Mouse (Mus musculus) intestine, embryonic 16.5 days (tissue): ENCODE data around the gene Ino80b. TPM values are rescaled to one million over a fixed set of nuclear protein-coding genes. Genes with fewer than 3 reads are reported as not detected.

Experiments
- ATAC-seq: fragments of 200-750 bp; cut with Nextera tagmentation; 2 replicates; pipeline ENCODE4 v1.8.0; 2017; ENCODE audit warnings: moderate TSS enrichment, moderate library complexity
- H3K27ac ChIP-seq: fragments of 300-500 bp; sonication (generic); 2 replicates; pipeline ENCODE4 v1.5.1; 2014; ENCODE audit warnings: mild to moderate bottlenecking, low read length
- H3K27me3 ChIP-seq: fragments of 300-500 bp; sonication (generic); replicated peaks from 2 replicates; pipeline ENCODE4 v1.6.1; 2014; ENCODE audit warnings: low read length, control low read depth, mixed read lengths; ENCODE audit not compliant: control insufficient read depth, insufficient read depth
- H3K36me3 ChIP-seq: fragments of 300-500 bp; sonication (generic); 2 replicates; pipeline ENCODE4 v1.6.1; 2014; ENCODE audit warnings: low read length, control low read depth; ENCODE audit not compliant: control insufficient read depth, insufficient read depth
- H3K4me1 ChIP-seq: fragments of 300-500 bp; sonication (generic); 2 replicates; pipeline ENCODE4 v1.6.1; 2014; ENCODE audit warnings: low read length, control low read depth, mixed read lengths; ENCODE audit not compliant: control insufficient read depth, insufficient read depth
- H3K4me2 ChIP-seq: fragments of 300-500 bp; sonication (generic); 2 replicates; pipeline ENCODE4 v1.6.1; 2014; ENCODE audit warnings: low read depth, low read length, control low read depth
- H3K4me3 ChIP-seq: fragments of 300-500 bp; sonication (generic); 2 replicates; pipeline ENCODE4 v1.5.1; 2014; ENCODE audit warnings: mild to moderate bottlenecking, low read length
- H3K9ac ChIP-seq: fragments of 300-500 bp; sonication (generic); 2 replicates; pipeline ENCODE4 v1.6.1; 2014; ENCODE audit warnings: low read depth, low read length
- H3K9me3 ChIP-seq: fragments of 300-500 bp; sonication (generic); 2 replicates; pipeline ENCODE4 v1.6.1; 2016; ENCODE audit warnings: low read length, control low read depth; ENCODE audit not compliant: control insufficient read depth
- WGBS: fragments of 180-500 bp; shearing (Covaris S2); extraction: QIAGEN DNeasy Blood & Tissue Kit; methylation state at CpG from one replicate; pipeline ENCODE4 v1.1.7; 2014; 5-methylcytosine and 5-hydroxymethylcytosine counted together
- polyA plus RNA-seq: library from polyadenylated mRNA; unstranded; fragments of >200 nt; fragmentation: Nextera tagmentation; extraction: Ambion mirVana; gene quantifications from 2 replicates; pipeline ENCODE4 v1.2.1, GENCODE M21; 2015

Gene Ino80b
- polyA plus RNA-seq, 1 experiment from 2014 or later = 8.2 TPM

DNA sequence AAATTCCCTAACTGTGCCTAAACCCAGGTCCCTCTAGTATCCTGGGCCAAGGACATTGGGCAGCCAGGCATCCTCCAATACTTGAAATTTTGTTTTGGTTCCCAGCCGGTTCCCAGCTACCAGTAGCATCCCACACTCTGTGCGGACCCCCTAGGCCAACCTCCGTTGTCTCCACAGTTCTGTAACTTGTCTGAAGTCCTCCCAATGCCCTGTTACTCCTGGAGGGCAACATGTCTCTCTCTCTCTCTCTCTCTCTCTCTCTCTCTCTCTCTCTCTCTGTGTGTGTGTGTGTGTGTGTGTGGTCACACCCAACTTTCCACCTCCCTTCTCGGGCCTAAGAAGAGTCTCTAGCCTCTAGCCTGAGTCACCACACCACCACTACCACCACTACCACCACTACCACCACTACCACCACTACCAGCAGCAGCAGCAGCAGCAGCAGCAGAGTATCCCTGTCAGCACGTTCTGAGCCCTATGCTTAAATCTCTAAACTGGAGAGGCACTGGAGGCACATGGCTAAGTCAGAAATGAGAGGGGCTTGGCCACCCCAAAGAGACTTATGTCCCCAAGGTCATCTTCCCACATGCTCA is 11.2 kb upstream of the Ino80b start:
- Histone ChIP-seq H3K36me3 (no peaks in the 10 kb centered on the region; the same call in 1 of the 2 replicates), H3K9ac (peak overlapping the region; percentile 87), H3K9me3 (no peaks in the 10 kb centered on the region), H3K27ac (peak overlapping the region; percentile 100), H3K4me3 (peak overlapping the region; percentile 58), H3K4me1 (peaks cover 34% of the 10 kb centered on the region), H3K27me3 (no peaks in the 10 kb centered on the region), H3K4me2 (peak overlapping the region; percentile 81)
- 20% methylated on average over 5 of the region's 5 CpGs for WGBS
- no peak for ATAC-seq

DNA sequence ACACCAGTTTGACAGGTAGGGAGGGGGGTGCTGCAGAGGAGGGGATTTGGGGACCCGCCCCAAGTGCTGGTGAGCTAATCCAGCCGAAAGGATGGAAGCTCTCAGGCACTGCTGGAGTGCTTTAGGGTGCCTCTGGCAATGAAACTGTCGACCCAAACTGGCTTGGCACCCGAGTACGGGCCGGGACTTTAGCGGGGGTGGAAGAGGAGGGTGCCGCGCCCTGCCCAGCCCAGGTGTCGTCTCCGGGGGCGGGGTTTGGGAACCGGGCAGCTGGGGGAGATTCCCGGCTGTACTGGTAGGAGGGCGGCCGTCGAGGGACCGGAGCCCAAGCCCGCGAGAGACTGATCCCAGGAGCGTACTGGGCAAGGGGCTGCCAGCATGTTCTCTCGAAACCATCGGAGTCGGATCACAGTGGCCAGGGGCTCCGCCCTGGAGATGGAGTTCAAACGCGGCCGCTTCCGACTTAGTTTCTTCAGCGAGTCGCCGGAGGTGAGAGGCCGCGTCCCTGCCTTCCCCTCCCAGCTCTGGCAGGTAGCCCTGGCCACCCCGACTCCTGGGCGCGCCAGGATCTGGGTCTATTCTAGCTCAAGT is 10.4 kb upstream of the Ino80b start:
- ATAC-seq = no peak
- 5% methylated on average over 37 of the region's 37 CpGs for WGBS
- no peaks in the 10 kb centered on the region; the same call in 1 of the 2 replicates for H3K36me3 ChIP-seq
- peak overlapping the region; percentile 100 for H3K27ac ChIP-seq
- peaks cover 41% of the 10 kb centered on the region for H3K4me1 ChIP-seq
- H3K9me3 ChIP-seq = no peaks in the 10 kb centered on the region
- H3K4me2 ChIP-seq = peak overlapping the region; percentile 81
- peak overlapping the region; percentile 87 for H3K9ac ChIP-seq
- peak overlapping the region; percentile 58 for H3K4me3 ChIP-seq
- no peaks in the 10 kb centered on the region for H3K27me3 ChIP-seq

DNA sequence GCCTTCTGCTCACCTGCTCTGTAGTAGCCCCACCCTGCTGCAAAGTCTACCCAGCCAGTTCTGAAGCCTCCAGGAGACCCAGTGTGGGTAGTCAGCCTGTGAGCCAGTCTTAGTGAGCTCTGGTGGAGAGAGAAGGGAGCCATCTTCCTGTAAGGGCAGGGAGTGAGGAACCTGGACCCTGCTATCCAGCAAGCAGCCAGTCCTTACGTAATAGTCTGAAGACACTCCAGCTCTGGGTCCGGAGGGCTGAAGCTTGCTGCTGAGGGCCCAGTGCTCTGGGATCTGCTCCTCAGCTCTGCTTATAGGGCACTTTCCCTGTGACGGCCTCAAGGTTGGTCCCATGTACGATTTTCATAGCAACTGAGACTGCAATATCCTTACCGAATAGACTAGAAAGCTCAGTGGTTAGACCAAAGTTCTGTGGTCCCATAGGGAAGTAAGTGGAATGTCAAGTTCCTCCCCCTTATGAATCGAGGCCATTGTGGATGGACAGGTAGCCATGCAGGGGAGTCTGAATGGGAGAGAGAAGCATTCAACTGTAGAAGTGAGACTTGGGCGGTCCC is 9.8 kb upstream of the Ino80b start, which contains the start of gene Rtkn:
Gene Rtkn, plus strand, starts transcription at position 513 of the 563 bp plus-strand sequence.
- 58% methylated on average over 7 of the region's 7 CpGs for WGBS

DNA sequence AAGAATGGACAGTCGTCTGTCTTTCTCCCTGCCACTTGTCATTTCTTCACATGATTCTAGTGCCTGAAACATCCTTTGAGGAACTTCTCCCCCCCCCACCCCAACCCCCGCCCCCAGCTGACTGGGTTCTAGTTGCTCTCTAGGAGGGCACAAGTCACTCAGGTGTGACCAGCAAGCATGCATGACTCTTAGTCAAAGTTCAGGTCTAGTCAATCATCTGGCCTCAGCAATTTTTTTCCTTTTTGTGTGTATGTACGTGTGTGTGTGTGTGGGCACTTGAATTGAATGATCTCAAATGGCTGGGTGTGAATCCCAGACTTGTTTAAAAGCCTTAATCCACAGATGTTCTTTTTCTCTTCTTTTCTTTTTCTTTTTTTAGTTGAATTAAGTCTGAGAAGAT is 9.0 kb upstream of the Ino80b start:
- Histone ChIP-seq H3K4me2 (no peak overlapping the region), H3K4me1 (peaks cover 42% of the 10 kb centered on the region), H3K9me3 (no peaks in the 10 kb centered on the region), H3K27me3 (no peaks in the 10 kb centered on the region), H3K27ac (no peak overlapping the region), H3K4me3 (no peak overlapping the region), H3K36me3 (no peaks in the 10 kb centered on the region; the same call in 1 of the 2 replicates), H3K9ac (no peak overlapping the region)
- ATAC-seq = no peak
- WGBS = 55% methylated on average over 3 of the region's 3 CpGs

More for the DNA sequence above, 9.8 kb upstream of the Ino80b start, which contains the start of gene Rtkn:
- Histone ChIP-seq H3K4me2 (peak within 1 kb of the TSS; percentile 81), H3K27ac (peak within 1 kb of the TSS; percentile 100), H3K4me3 (peak within 1 kb of the TSS; percentile 58), H3K27me3 (no peaks in the 10 kb centered on the region), H3K9me3 (no peaks in the 10 kb centered on the region), H3K4me1 (peaks cover 43% of the 10 kb centered on the region), H3K36me3 (no peaks in the 10 kb centered on the region; the same call in 1 of the 2 replicates), H3K9ac (peak within 1 kb of the TSS; percentile 87)
- peak; percentile 9; the same call in 1 of the 2 replicates for ATAC-seq

DNA sequence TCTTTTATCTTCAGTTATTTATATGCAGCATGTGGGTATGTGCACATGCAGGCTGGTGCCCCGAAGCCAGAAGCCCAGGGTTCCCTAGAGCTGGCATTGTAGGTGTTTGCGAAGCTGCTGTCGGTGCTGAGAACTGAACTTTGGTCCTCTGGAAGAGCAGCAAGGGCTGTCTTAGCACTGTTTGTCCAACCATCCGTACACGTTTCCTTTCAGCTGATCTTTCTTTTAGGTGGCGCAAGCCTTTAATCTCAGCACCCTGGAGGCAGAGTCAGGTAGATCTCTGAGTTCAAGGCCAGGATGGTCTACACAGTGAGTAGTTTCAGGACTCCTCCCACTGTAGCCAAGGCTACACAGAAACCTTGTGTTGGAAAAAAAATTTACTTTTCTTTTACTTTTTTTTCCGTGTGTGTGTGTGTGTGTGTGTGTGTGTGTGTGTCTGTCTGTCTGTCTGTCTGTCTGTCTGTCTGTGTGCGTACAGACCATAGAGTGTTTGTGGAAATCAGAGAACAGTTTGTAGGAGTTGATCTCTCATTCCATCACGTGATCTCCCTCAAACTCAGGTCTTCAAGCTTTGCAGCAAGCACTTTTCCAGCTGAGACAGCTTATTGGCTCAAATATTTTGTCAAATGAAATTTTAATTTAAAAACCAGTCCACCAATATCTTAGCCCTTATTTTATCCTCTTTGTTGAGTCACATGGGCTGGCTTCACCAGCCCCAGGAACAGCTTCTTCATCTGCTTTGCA is 7.1 kb upstream of the Ino80b start:
- ATAC-seq = peak; percentile 13; the same call in 1 of the 2 replicates
- H3K27ac ChIP-seq = peak overlapping the region; percentile 95
- H3K4me2 ChIP-seq = peak overlapping the region; percentile 38
- no peaks in the 10 kb centered on the region for H3K36me3 ChIP-seq
- H3K27me3 ChIP-seq = no peaks in the 10 kb centered on the region
- no peak overlapping the region for H3K9ac ChIP-seq
- H3K4me3 ChIP-seq = no peak overlapping the region
- H3K4me1 ChIP-seq = peaks cover 31% of the 10 kb centered on the region
- H3K9me3 ChIP-seq = no peaks in the 10 kb centered on the region
- WGBS = 70% methylated on average over 9 of the region's 9 CpGs

DNA sequence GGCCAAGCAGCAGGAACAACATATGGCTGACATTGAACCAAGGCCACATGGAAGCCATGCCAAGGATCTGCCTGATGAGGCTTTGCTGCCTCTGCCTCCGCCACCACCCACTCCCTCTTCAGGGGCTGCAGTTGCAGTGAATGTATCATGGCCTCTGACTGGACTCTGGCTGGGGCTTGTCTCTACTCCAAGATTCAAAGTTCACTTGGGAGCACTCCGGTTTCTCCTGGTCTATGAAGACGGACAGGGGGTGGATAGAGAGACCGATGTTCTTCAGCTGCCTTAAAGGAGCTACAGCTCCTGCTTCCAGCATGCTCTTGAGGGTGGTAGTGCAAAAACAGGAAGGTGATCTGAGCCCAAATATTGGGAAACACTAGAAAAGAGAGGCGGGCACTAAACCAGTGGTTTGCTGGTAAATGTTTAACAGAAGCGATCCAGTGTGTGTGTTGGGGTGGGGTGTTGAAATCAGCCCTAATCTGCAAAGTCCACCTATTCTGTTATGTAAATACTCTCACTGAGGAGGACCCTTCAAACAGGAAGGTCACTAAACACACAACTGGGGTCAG is 6.3 kb upstream of the Ino80b start:
- no peaks in the 10 kb centered on the region for H3K27me3 ChIP-seq
- H3K4me1 ChIP-seq = peaks cover 30% of the 10 kb centered on the region
- 38% methylated on average over 6 of the region's 6 CpGs for WGBS
- peak; percentile 79 for ATAC-seq
- peak overlapping the region; percentile 50; the same call in 1 of the 2 replicates for H3K9ac ChIP-seq
- H3K9me3 ChIP-seq = no peaks in the 10 kb centered on the region
- H3K4me3 ChIP-seq = peak overlapping the region; percentile 8; the same call in 1 of the 2 replicates
- peak overlapping the region; percentile 95 for H3K27ac ChIP-seq
- no peaks in the 10 kb centered on the region for H3K36me3 ChIP-seq
- peak overlapping the region; percentile 38 for H3K4me2 ChIP-seq

DNA sequence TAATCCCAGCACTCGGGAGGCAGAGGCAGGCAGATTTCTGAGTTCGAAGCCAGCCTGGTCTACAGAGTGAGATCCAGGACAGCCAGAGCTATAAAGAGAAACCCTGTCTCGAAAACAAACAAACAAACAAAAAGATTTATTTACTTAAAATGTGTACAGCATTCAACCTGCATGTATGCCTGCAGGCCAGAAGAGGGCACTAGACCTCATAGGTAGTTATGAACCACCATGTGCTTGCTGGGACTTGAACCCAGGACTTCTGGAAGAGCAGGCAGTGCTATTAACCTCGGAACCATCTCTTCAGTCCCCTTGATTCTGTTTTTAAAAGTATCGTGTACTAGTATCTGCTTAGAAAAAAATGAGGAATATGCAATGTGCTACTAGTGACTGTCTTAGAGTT is 2.2 kb upstream of the Ino80b start:
- Histone ChIP-seq H3K9me3 (no peaks in the 10 kb centered on the region), H3K4me2 (no peak overlapping the region), H3K4me1 (peaks cover 29% of the 10 kb centered on the region), H3K4me3 (no peak overlapping the region), H3K36me3 (no peaks in the 10 kb centered on the region), H3K9ac (no peak overlapping the region), H3K27ac (no peak overlapping the region), H3K27me3 (no peaks in the 10 kb centered on the region)
- ATAC-seq = no peak
- 94% methylated on average over 5 of the region's 5 CpGs for WGBS

DNA sequence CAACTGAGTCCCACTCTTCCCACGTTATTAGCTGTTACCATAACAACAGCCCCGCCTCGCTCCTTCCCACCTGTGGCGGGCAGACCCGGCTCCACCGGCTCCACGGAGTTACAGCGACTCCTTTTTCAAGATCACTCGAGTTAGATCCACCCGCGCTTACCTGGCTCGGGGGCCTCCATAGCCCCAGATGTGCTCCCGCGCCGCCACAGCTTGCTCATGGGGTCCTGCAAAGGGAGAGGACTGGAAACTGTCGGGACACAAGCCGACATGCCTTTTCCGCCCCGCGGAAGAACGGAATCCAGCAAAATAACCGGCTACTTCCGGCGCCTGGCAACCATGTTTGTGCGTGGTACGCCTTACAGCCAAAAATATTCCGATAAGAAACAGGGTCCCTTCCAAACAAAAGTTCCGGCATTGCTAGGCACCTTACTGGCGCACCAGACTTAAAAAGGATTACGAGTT is 349 bp downstream of the Ino80b start:
- ATAC-seq = peak; percentile 7
- H3K27ac ChIP-seq = peak overlapping the region; percentile 53
- WGBS = under 1% methylated on average over 30 of the region's 30 CpGs

More for the DNA sequence above, 349 bp downstream of the Ino80b start:
- H3K9me3 ChIP-seq = no peaks in the 10 kb centered on the region
- H3K36me3 ChIP-seq = no peaks in the 10 kb centered on the region
- peaks cover 30% of the 10 kb centered on the region for H3K4me1 ChIP-seq
- peak overlapping the region; percentile 75 for H3K4me3 ChIP-seq
- peak overlapping the region; percentile 84 for H3K9ac ChIP-seq
- H3K4me2 ChIP-seq = peak overlapping the region; percentile 62
- no peaks in the 10 kb centered on the region for H3K27me3 ChIP-seq
